Mouse (Mus musculus): ENCODE measurements around the gene Gm29866.
"Not testable (repeated sequence)": the region's sequence is repeated elsewhere in the genome, so short reads cannot be mapped to it uniquely, and the experiment has no call there.

The Gm29866 gene

DNA sequence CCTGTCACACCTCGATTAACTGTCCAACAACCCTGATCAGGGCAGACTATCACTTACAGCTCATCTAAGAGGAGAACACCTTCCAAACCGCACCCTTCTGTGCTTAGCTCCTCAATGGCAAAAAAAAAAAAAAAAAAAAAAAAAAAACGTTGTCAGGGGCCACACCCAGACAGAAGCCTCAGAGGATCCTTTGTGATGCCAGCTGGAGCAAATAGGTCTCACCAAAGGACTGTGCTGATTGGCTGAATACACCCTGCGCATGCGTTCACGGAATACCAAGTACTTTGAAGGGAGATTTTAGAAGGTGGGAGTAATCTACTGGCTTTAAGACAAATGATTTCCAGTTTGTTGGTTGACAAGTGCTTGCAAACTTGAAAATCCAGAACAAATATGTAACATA, at the start of gene Gm29866:
TSS of gene Gm29866 (minus strand) at position 101 of the 400 bp plus-strand sequence.
- not testable (repeated sequence) for DNase-seq (ENCODE audit: low spot score)

Data from ovary, adult 18-20 months (tissue).